Mouse (Mus musculus): ENCODE data around the gene Inpp4a. TPM values are rescaled to one million over a fixed set of nuclear protein-coding genes. Genes with fewer than 3 reads are reported as not detected.
A peak's percentile ranks its signal among the peaks of the same experiment; 100 is the strongest.

Gene Inpp4a
- polyA plus RNA-seq, 1 experiment from 2014 or later: 33.8 TPM

DNA sequence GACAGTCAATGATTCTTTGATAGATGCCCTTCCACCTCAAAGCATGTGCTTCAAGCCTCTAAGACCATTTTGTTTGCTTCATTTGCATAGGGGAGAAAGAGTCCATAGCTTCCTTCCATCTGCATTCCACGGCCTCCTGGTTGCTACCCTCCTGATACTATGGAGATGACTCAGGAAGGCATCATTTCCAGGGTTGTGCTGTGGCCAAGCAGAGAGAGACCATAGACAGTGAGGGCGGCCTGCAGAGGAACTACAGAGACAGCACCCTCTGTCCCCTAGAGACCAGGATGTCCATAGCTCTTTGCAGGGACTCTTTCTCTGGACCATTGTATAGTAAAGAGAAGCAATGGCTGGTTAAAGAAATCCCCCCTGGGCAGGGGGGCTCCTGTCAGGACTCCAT, 105.5 kb downstream of the Inpp4a start:
- Histone ChIP-seq H3K27ac (no peak overlapping the region), H3K9ac (no peak overlapping the region), H3K4me1 (no peaks in the 10 kb centered on the region), H3K4me2 (replicated peaks) (no peak overlapping the region), H3K9me3 (no peaks in the 10 kb centered on the region), H3K36me3 (no peaks in the 10 kb centered on the region; the same call in none of the 2 replicates), H3K4me3 (no peak overlapping the region), H3K27me3 (replicated peaks) (no peaks in the 10 kb centered on the region)
- ATAC-seq (ENCODE audit: low FRiP score, low read depth): no peak
- WGBS: 82% methylated on average over 2 of the region's 2 CpGs

DNA sequence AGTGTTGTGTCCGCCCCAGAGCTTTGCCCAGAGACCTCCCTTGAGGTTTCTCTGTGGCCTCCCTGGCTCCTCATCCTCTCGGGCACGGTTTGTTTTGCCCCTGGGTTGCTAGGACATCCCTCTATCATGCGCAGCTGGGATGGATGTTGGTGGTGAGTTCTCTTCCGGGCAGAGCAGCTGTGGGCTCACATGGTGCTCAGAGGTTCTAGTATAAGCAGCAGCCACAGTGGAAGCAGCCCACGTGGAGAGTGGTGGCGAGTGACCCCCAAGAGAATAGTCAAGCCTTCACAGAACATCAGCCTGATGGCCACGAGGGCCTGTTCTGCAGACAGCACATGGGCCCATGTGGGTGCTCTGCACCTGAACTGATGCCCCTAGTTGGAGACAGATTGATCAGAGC, 107.6 kb downstream of the Inpp4a start:
- H3K9me3 ChIP-seq: no peaks in the 10 kb centered on the region
- no peak overlapping the region for H3K4me3 ChIP-seq
- 84% methylated on average over 8 of the region's 8 CpGs for WGBS
- no peak for ATAC-seq (ENCODE audit: low FRiP score, low read depth)
- no peak overlapping the region for H3K9ac ChIP-seq
- no peaks in the 10 kb centered on the region; the same call in none of the 2 replicates for H3K36me3 ChIP-seq
- H3K4me1 ChIP-seq: no peaks in the 10 kb centered on the region
- H3K27ac ChIP-seq: no peak overlapping the region
- no peak overlapping the region for H3K4me2 ChIP-seq (replicated peaks)
- H3K27me3 ChIP-seq (replicated peaks): no peaks in the 10 kb centered on the region

DNA sequence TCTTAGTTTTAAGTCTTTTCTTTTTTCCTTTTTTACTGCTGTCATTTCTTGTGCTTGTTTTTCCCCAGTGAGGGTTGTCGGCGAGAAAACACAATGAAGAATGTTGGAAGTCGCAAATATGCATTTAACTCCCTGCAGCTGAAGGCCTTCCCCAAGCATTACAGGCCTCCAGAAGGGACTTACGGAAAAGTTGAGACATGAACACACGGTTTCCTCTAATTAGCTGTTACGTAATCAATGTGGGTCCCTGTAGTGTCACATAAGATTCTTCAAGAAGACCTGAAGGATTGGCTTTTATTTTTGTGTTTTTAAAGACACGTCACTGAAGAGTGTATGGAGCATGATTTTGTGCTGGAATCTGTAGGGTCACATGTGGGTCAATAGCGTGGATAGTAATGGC, 108.4 kb downstream of the Inpp4a start:
- H3K4me3 ChIP-seq: no peak overlapping the region
- no peak overlapping the region for H3K4me2 ChIP-seq (replicated peaks)
- H3K27ac ChIP-seq: no peak overlapping the region
- no peak overlapping the region for H3K9ac ChIP-seq
- no peaks in the 10 kb centered on the region for H3K9me3 ChIP-seq
- WGBS: 82% methylated on average over 8 of the region's 8 CpGs
- no peaks in the 10 kb centered on the region; the same call in 1 of the 2 replicates for H3K36me3 ChIP-seq
- no peaks in the 10 kb centered on the region for H3K4me1 ChIP-seq
- H3K27me3 ChIP-seq (replicated peaks): no peaks in the 10 kb centered on the region
- ATAC-seq (ENCODE audit: low FRiP score, low read depth): no peak

DNA sequence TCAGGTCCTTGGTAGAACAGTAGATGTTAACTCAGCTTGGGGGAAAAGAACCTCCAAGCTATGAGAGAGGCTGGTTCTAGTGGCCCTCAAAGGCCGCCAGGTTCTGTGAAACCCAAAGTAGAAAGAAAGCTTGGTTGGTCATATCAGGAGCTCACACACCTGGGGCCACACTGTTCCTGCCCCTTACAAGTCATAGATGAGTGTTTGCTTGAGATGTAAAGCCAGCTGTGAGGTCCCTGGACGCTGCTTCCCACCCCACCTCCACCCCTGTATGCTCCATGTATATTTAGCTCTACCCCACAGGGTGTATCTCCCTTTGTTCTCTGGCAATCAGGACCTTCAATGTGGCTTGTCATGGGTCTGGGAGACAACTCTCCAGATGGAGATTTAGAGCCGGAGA, 109.0 kb downstream of the Inpp4a start:
- H3K4me2 ChIP-seq (replicated peaks): no peak overlapping the region
- no peaks in the 10 kb centered on the region for H3K9me3 ChIP-seq
- H3K9ac ChIP-seq: no peak overlapping the region
- no peak overlapping the region for H3K4me3 ChIP-seq
- ATAC-seq (ENCODE audit: low FRiP score, low read depth): no peak
- 79% methylated on average over 3 of the region's 3 CpGs for WGBS
- H3K27me3 ChIP-seq (replicated peaks): no peaks in the 10 kb centered on the region
- no peaks in the 10 kb centered on the region for H3K4me1 ChIP-seq
- no peak overlapping the region for H3K27ac ChIP-seq
- H3K36me3 ChIP-seq: no peaks in the 10 kb centered on the region; the same call in 1 of the 2 replicates

DNA sequence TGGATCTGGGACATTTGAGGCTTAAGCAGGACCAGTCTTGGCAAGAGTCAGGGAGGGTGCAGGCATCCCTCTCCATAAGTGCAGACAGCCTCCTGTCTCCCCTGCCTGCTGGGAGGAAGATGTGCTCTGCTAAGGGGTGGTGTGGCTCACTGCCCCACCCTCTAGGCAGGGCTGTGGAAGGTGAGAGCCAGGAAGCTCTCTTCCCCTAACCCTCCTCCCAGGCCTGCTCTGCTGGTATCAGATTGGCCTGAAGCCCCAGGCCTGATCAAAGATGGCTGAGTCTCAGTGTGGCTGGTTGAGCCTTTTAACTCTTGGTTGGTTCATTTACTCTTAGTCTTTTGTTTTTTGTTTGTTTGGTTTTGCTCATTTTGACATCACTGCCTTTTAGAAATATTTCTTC, 110.0 kb downstream of the Inpp4a start:
- Histone ChIP-seq H3K9ac (no peak overlapping the region), H3K9me3 (no peaks in the 10 kb centered on the region), H3K27me3 (replicated peaks) (no peaks in the 10 kb centered on the region), H3K4me1 (no peaks in the 10 kb centered on the region), H3K4me3 (no peak overlapping the region), H3K4me2 (replicated peaks) (no peak overlapping the region), H3K36me3 (no peaks in the 10 kb centered on the region; the same call in 1 of the 2 replicates), H3K27ac (no peak overlapping the region)
- ATAC-seq (ENCODE audit: low FRiP score, low read depth): no peak

DNA sequence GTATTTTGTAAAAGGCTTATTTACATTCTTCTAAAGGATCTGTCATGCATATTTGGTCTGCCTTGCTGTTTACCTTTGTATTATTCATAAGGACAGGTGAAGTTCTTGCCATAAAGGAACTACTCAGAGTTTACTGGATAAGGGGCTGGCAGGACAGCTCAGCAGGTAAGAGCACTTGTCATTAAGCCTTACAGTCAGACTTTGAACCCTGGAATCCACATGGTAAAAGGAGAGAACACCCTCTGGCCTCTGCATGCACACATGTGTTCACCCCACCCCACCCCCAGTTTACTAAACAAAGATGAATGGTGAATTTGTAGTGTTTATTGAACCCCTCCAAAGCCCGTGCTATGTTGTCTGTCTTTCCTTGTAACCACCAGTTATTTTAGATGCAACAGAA, 115.7 kb downstream of the Inpp4a start:
- H3K9ac ChIP-seq: no peak overlapping the region
- H3K27me3 ChIP-seq (replicated peaks): no peaks in the 10 kb centered on the region
- ATAC-seq (ENCODE audit: low FRiP score, low read depth): no peak
- H3K4me1 ChIP-seq: no peaks in the 10 kb centered on the region
- H3K9me3 ChIP-seq: no peaks in the 10 kb centered on the region
- no peak overlapping the region for H3K4me3 ChIP-seq
- H3K27ac ChIP-seq: no peak overlapping the region
- 86% methylated on average over 1 of the region's 1 CpGs for WGBS
- H3K4me2 ChIP-seq (replicated peaks): no peak overlapping the region
- peaks cover 25% of the 10 kb centered on the region for H3K36me3 ChIP-seq

DNA sequence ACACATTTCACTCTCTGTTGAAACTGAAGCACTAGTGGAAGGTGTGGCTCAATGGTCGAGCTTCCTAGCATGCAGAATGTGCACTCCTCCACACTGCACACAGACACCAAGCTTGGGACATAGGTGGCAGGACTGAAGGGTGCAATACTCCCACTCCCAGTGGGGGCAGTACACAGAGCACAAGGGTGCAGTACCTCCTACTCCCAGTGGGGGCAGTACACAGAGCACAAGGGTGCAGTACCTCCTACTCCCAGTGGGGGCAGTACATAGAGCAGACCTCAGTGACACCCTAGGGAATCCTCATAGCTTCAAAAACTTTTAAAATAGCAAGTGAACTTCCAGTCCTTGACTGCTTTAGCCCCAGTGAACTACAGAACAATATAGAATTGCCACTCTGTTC, 119.8 kb downstream of the Inpp4a start:
- Histone ChIP-seq H3K27me3 (replicated peaks) (no peaks in the 10 kb centered on the region), H3K36me3 (peaks cover 33% of the 10 kb centered on the region), H3K9me3 (peaks cover 7% of the 10 kb centered on the region)

DNA sequence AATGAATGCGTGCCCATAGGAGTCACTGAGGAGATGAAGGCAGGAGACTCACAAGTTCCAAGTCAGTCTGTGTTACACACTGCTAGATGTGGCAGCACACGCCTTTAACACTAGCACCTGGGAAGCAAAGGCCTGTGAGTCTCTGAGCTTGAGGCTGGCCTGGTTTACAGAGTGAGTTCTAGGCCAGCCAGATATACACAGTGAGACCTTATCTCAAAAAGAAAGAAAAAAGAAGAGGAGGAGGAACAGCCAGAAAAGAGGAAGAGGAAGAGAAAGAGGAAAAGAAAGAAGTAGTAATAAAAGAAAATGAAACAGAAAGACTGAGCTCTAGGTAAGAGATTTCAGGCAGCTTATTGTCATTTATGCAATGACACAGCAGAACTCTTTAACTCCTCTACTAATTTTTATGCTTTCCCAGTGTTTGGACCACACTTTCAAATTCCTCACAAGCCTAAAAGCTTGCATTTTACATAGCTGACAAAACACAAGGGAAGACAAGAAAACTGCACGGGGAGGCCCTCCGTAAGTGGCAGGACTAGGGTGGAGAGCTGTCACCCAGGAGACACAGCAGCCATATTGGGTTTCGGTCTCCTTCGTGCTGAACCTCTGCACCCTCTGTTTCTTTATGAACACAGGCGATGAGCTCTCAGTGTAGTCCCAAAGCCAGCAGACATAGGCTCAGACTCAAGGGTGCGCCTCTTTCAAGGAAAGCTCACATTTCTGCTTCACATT, 127.6 kb downstream of the Inpp4a start:
- Histone ChIP-seq H3K27me3 (replicated peaks) (no peaks in the 10 kb centered on the region), H3K9me3 (peaks cover 7% of the 10 kb centered on the region), H3K27ac (no peak overlapping the region), H3K9ac (no peak overlapping the region), H3K4me2 (replicated peaks) (no peak overlapping the region), H3K4me3 (no peak overlapping the region), H3K4me1 (peaks cover 23% of the 10 kb centered on the region), H3K36me3 (peaks cover 26% of the 10 kb centered on the region)
- ATAC-seq (ENCODE audit: low FRiP score, low read depth): no peak
- 96% methylated on average over 8 of the region's 8 CpGs for WGBS

More for the DNA sequence above, 119.8 kb downstream of the Inpp4a start:
- WGBS: 100% methylated on average over 1 of the region's 1 CpGs
- ATAC-seq (ENCODE audit: low FRiP score, low read depth): no peak
- Histone ChIP-seq H3K27ac (no peak overlapping the region), H3K4me1 (no peaks in the 10 kb centered on the region), H3K4me2 (replicated peaks) (no peak overlapping the region), H3K4me3 (no peak overlapping the region), H3K9ac (no peak overlapping the region)

DNA sequence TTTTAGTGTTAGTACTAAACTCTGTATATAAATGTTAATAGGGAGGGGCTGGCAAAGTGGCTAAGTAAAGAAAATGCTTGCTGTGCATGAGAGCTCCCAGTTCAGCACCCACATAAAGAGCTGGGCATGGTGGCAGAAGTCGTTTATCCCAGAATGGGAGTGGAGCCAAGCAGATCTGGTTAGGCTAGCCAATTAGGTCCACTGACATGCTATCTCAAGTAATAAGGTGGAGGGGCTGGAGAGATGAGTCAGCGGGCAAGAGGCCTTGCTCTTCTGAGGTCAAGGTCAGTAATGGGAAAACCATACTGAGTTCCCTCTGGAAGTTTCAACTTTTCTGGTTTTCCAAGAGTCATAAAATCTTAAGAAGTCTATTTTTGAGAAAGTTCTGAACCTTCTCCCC, 129.2 kb downstream of the Inpp4a start:
- 78% methylated on average over 2 of the region's 2 CpGs for WGBS
- Histone ChIP-seq H3K4me2 (replicated peaks) (peak overlapping the region; percentile 72), H3K9ac (no peak overlapping the region), H3K27me3 (replicated peaks) (no peaks in the 10 kb centered on the region), H3K9me3 (peaks cover 5% of the 10 kb centered on the region), H3K36me3 (peaks cover 37% of the 10 kb centered on the region), H3K4me1 (peaks cover 23% of the 10 kb centered on the region), H3K4me3 (peak overlapping the region; percentile 87), H3K27ac (no peak overlapping the region)
- no peak for ATAC-seq (ENCODE audit: low FRiP score, low read depth)

DNA sequence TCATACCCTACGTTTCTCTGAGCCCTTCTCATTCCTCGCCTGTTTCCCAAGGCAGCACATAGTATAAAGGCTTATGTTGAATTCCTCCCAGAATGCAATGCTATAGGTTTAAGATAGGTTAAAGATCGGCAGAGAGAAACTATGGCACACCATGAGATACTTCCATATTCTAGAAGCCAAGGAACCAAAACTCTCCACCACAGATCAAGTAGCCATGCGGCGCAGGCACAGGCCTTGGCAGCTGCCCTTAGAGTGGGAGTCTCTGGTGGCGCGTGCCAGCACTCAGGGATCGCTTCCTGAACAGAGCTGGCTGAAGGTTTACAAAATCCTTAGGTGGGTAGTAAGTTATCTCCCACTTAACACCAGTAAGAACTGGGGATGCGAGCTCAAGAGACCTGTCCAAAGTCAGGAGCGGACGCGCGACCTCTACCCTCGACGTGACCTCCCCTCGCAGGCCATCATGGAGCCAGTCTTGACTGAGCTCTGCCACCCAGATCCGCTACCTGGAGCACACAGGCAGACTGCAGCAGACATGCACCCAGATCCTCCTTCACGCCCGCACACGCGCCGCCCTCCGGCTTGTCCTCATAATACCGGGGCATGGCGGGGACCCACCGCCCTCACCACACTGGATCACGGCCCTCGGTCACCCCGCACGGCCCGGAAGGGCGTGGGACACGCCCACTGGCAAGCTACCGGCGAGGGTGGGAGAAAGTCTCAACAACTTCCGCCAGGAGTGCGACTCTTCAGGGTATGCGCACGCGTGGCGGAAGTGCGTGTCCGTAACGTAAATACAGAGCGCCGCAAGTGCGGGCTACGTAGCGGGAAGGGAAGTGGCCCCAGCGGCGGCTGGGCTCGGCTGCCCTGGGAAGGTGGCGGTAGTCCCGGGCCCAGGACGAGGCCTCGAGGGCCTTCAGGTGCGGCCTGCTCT, 130.0 kb downstream of the Inpp4a start, which contains the start of the genes Coa5 and Unc50:
Gene Coa5, minus strand, starts transcription at position 738 of the 931 bp plus-strand sequence.
Gene Unc50, plus strand, starts transcription at position 774 of the 931 bp plus-strand sequence.
- no peaks in the 10 kb centered on the region for H3K27me3 ChIP-seq (replicated peaks)
- H3K4me1 ChIP-seq: peaks cover 23% of the 10 kb centered on the region
- no peaks in the 10 kb centered on the region for H3K9me3 ChIP-seq
- H3K27ac ChIP-seq: no peak within 1 kb of the TSS
- peak within 1 kb of the TSS; percentile 87 for H3K4me3 ChIP-seq
- H3K4me2 ChIP-seq (replicated peaks): peak within 1 kb of the TSS; percentile 72
- peak; percentile 98 for ATAC-seq (ENCODE audit: low FRiP score, low read depth)
- H3K9ac ChIP-seq: peak within 1 kb of the TSS; percentile 91
- 4% methylated on average over 57 of the region's 57 CpGs for WGBS
- peaks cover 35% of the 10 kb centered on the region for H3K36me3 ChIP-seq

DNA sequence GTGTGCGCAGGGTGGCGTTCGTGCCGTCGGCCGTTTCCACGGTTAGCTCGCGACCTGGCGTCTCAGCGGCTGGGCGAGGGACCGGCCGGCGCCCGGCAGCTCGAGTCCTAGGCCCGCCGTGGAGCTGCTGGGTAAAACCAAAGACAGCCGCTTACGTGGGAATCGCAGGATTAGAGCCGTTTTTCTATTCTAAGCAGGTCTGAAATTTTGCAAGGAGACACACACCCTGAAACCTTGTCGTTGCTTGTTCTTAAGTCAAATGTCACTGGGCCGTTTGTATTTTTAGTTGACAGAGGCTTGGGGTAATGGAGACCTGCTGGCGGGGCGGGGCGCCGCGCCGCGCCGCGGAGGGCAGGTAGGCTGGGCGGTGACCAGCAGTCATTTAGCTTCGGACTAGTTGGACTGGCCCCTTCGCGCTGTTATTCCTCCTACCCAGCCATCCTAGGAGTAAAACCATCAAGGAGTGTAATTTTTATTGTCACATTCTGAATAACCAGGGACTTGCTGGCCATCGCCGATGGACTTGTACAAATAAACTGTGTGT, 130.7 kb downstream of the Inpp4a start:
- ATAC-seq (ENCODE audit: low FRiP score, low read depth): peak; percentile 56
- whole genome bisulfite sequencing: 3% methylated on average over 40 of the region's 40 CpGs
- Histone ChIP-seq H3K27me3 (replicated peaks) (no peaks in the 10 kb centered on the region), H3K9ac (peak overlapping the region; percentile 91), H3K4me3 (peak overlapping the region; percentile 87), H3K9me3 (no peaks in the 10 kb centered on the region), H3K36me3 (peaks cover 35% of the 10 kb centered on the region), H3K4me2 (replicated peaks) (peak overlapping the region; percentile 72), H3K27ac (no peak overlapping the region), H3K4me1 (peaks cover 23% of the 10 kb centered on the region)

DNA sequence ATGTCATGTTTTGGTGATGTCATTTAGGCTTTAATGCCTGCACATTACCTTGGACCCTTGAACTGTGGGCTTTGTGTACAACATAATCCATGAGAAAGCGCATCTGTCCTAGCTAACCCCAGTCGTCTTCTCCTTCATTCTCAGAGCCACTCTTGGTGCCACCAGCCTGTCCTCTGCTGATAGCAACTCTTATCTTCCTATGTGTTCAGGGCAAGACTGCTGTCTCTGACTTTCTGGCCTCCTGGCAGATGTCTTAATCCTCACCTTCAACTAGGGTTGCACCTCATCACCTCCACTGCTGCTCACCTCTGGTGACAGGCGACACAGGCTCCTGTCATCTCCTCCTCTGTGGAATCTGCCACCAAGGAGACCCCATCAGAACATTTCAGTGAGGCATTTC, 136.8 kb downstream of the Inpp4a start:
- Histone ChIP-seq H3K9ac (no peak overlapping the region), H3K4me1 (peaks cover 8% of the 10 kb centered on the region), H3K27me3 (replicated peaks) (no peaks in the 10 kb centered on the region), H3K36me3 (peaks cover 77% of the 10 kb centered on the region), H3K27ac (no peak overlapping the region), H3K4me2 (replicated peaks) (no peak overlapping the region), H3K4me3 (no peak overlapping the region), H3K9me3 (no peaks in the 10 kb centered on the region)
- no peak for ATAC-seq (ENCODE audit: low FRiP score, low read depth)
- 94% methylated on average over 3 of the region's 3 CpGs for WGBS
